Mouse (Mus musculus) neural tube, embryonic 15.5 days (tissue): Measurements from ENCODE around the gene Tmem243. TPM values are rescaled to one million over a fixed set of nuclear protein-coding genes. Genes with fewer than 3 reads are reported as not detected.
A peak's percentile ranks its signal among the peaks of the same experiment; 100 is the strongest.
"Not testable (repeated sequence)": the region's sequence is repeated elsewhere in the genome, so short reads cannot be mapped to it uniquely, and the experiment has no call there.

Experiments
- ATAC-seq: fragments of 200-750 bp; cut with Nextera tagmentation; 2 replicates; pipeline ENCODE4 v1.8.0; 2017; ENCODE audit warnings: mild to moderate bottlenecking, moderate TSS enrichment, moderate library complexity; ENCODE audit not compliant: low FRiP score
- H3K27ac ChIP-seq: fragments of 300-500 bp; sonication (generic); replicated peaks from 2 replicates; pipeline ENCODE4 v1.5.1; 2015; ENCODE audit warnings: mild to moderate bottlenecking, inconsistent platforms
- H3K27me3 ChIP-seq: fragments of 300-500 bp; sonication (generic); replicated peaks from 2 replicates; pipeline ENCODE4 v1.6.1; 2015; ENCODE audit warnings: inconsistent platforms
- H3K36me3 ChIP-seq: fragments of 300-500 bp; sonication (generic); 2 replicates; pipeline ENCODE4 v1.6.1; 2015; ENCODE audit warnings: inconsistent platforms
- H3K4me1 ChIP-seq: fragments of 300-500 bp; sonication (generic); 2 replicates; pipeline ENCODE4 v1.6.1; 2015; ENCODE audit warnings: inconsistent platforms
- H3K4me2 ChIP-seq: fragments of 300-500 bp; sonication (generic); 2 replicates; pipeline ENCODE4 v1.6.1; 2015; ENCODE audit warnings: inconsistent platforms, mild to moderate bottlenecking, moderate library complexity
- H3K4me3 ChIP-seq: fragments of 300-500 bp; sonication (generic); replicated peaks from 2 replicates; pipeline ENCODE4 v1.5.1; 2015; ENCODE audit warnings: mild to moderate bottlenecking, inconsistent platforms
- H3K9ac ChIP-seq: fragments of 300-500 bp; sonication (generic); replicated peaks from 2 replicates; pipeline ENCODE4 v1.6.1; 2015; ENCODE audit warnings: mild to moderate bottlenecking, inconsistent platforms
- H3K9me3 ChIP-seq: fragments of 300-500 bp; sonication (generic); replicated peaks from 2 replicates; pipeline ENCODE4 v1.6.1; 2016; ENCODE audit warnings: inconsistent platforms
- WGBS: fragments of 180-500 bp; shearing (Covaris S2); methylation state at CpG from one replicate; pipeline ENCODE4 v1.1.7; 2015; ENCODE audit warnings: mixed read lengths; 5-methylcytosine and 5-hydroxymethylcytosine counted together
- polyA plus RNA-seq: library from polyadenylated mRNA; unstranded; fragments of >200 nt; fragmentation: Nextera tagmentation; extraction: Ambion mirVana; gene quantifications from 2 replicates; pipeline ENCODE4 v1.2.1, GENCODE M21; 2015

The Tmem243 gene
- polyA plus RNA-seq, 1 experiment from 2014 or later = 11.5 TPM

GRCm38 (mm10) chr5:9157336-9157735 lies 56.9 kb downstream of the Tmem243 start:
- Histone ChIP-seq H3K4me2 (no peak overlapping the region), H3K27ac (no peak overlapping the region), H3K9me3 (no peaks in the 10 kb centered on the region), H3K9ac (no peak overlapping the region), H3K4me3 (no peak overlapping the region), H3K4me1 (peaks cover 18% of the 10 kb centered on the region), H3K36me3 (no peaks in the 10 kb centered on the region), H3K27me3 (no peaks in the 10 kb centered on the region)
- 80% methylated on average over 1 of the region's 1 CpGs for WGBS
- no peak for ATAC-seq

- peak overlapping the region; percentile 85 for H3K4me3 ChIP-seq
- under 1% methylated on average over 46 of the region's 55 CpGs for WGBS
- H3K9me3 ChIP-seq = no peaks in the 10 kb centered on the region
- peak overlapping the region; percentile 62 for H3K4me2 ChIP-seq
- H3K4me1 ChIP-seq = peaks cover 22% of the 10 kb centered on the region
- H3K27me3 ChIP-seq = no peaks in the 10 kb centered on the region
- H3K27ac ChIP-seq = peak overlapping the region; percentile 100
- H3K9ac ChIP-seq = peak overlapping the region; percentile 97
- no peaks in the 10 kb centered on the region for H3K36me3 ChIP-seq
- peak; percentile 81 for ATAC-seq
These were observed 60.5 kb downstream of the Tmem243 start for GRCm38 (mm10) chr5:9160831-9161455.

- peak; percentile 96 for ATAC-seq
- no peaks in the 10 kb centered on the region for H3K9me3 ChIP-seq
- peak within 1 kb of the TSS; percentile 62 for H3K4me2 ChIP-seq
- H3K27me3 ChIP-seq = no peaks in the 10 kb centered on the region
- H3K4me3 ChIP-seq = peak within 1 kb of the TSS; percentile 85
- no peaks in the 10 kb centered on the region for H3K36me3 ChIP-seq
- H3K27ac ChIP-seq = peak within 1 kb of the TSS; percentile 100
- H3K9ac ChIP-seq = peak within 1 kb of the TSS; percentile 97
- under 1% methylated on average over 60 of the region's 64 CpGs for WGBS
- H3K4me1 ChIP-seq = peaks cover 22% of the 10 kb centered on the region
These were observed 61.1 kb downstream of the Tmem243 start, which contains the start of gene Dmtf1 for GRCm38 (mm10) chr5:9161456-9162041. Gene Dmtf1, minus strand, starts transcription at chr5:9161776.

DNA sequence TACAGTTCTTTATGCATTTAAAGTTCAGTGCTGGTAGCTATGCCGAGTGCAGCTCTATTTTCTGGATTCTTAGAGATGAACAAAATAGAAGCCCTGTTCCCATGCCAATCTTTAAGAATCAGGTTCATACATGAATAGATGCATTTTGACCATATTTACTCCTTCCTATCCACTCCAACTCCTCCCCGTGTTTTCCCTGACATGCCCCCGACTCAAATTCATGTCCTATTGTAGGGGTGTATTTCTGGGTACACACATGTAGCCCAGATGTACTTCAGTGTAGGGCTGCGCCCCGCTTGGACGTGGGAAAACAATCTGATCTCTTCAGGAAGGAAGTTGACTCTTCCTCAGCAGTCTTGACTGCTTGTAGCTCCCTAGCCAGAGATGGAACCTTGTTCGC lies 61.6 kb downstream of the Tmem243 start:
- Histone ChIP-seq H3K27me3 (no peaks in the 10 kb centered on the region), H3K4me1 (peaks cover 18% of the 10 kb centered on the region)

GRCm38 (mm10) chr5:9163411-9163810 lies 62.9 kb downstream of the Tmem243 start:
- Histone ChIP-seq H3K4me3 (no peak overlapping the region), H3K9ac (no peak overlapping the region)

More for the DNA sequence above, 61.6 kb downstream of the Tmem243 start:
- peak overlapping the region; percentile 100 for H3K27ac ChIP-seq
- no peaks in the 10 kb centered on the region for H3K36me3 ChIP-seq
- peak; percentile 33 for ATAC-seq
- H3K9me3 ChIP-seq = no peaks in the 10 kb centered on the region
- peak overlapping the region; percentile 60 for H3K4me2 ChIP-seq
- H3K4me3 ChIP-seq = peak overlapping the region; percentile 85
- H3K9ac ChIP-seq = peak overlapping the region; percentile 54
- 20% methylated on average over 7 of the region's 7 CpGs for WGBS

GRCm38 (mm10) chr5:9165151-9165550 lies 64.7 kb downstream of the Tmem243 start:
- not testable (repeated sequence) for H3K27me3 ChIP-seq, H3K9ac ChIP-seq, H3K4me1 ChIP-seq, H3K27ac ChIP-seq, H3K9me3 ChIP-seq, H3K4me2 ChIP-seq, H3K36me3 ChIP-seq, ATAC-seq, H3K4me3 ChIP-seq
- 85% methylated on average over 10 of the region's 10 CpGs for WGBS

More at GRCm38 (mm10) chr5:9163411-9163810, 62.9 kb downstream of the Tmem243 start:
- ATAC-seq = no peak
- Histone ChIP-seq H3K27me3 (no peaks in the 10 kb centered on the region), H3K4me2 (no peak overlapping the region), H3K36me3 (no peaks in the 10 kb centered on the region), H3K9me3 (no peaks in the 10 kb centered on the region), H3K4me1 (peaks cover 13% of the 10 kb centered on the region), H3K27ac (no peak overlapping the region)
- WGBS = 94% methylated on average over 3 of the region's 3 CpGs

- no peak for ATAC-seq
- H3K36me3 ChIP-seq = no peaks in the 10 kb centered on the region
- no peak overlapping the region for H3K4me2 ChIP-seq
- no peak overlapping the region for H3K4me3 ChIP-seq
- H3K27me3 ChIP-seq = no peaks in the 10 kb centered on the region
- H3K4me1 ChIP-seq = peaks cover 7% of the 10 kb centered on the region
- 79% methylated on average over 8 of the region's 8 CpGs for WGBS
- H3K9me3 ChIP-seq = no peaks in the 10 kb centered on the region
- no peak overlapping the region for H3K27ac ChIP-seq
- no peak overlapping the region for H3K9ac ChIP-seq
These were observed 65.9 kb downstream of the Tmem243 start for GRCm38 (mm10) chr5:9166366-9166765.

DNA sequence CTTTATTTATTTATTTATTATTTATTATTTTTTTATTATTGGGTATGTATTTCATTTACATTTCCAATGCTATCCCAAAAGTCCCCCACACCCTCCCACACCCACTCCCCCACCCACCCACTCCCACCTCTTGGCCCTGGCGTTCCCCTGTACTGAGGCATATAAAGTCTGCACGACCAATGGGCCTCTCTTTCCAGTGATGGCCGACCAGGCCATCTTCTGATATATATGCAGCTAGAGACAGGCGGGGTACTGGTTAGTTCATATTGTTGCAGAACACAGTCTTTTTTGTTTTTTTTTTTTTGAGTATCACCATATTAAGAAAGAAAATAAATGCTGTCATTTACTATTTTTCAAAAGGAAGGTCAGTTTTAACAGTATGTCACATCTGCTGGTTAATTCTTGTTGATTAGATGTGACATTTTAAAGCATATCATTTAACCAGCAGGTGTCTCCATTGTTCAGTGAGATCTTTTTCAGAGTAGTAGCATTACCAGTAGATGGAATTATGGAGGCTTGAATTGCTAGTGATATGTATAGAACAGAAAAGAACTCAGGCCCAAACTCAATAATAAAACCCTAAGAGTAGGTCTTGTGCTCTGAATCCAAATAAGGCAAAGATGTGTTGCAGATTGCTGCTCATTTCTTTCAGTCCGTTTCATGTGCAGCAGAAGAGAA lies 69.0 kb downstream of the Tmem243 start:
- H3K27ac ChIP-seq, H3K9me3 ChIP-seq, H3K4me2 ChIP-seq, H3K4me3 ChIP-seq, H3K9ac ChIP-seq, H3K36me3 ChIP-seq, H3K27me3 ChIP-seq, H3K4me1 ChIP-seq: not testable (repeated sequence)
- peak; percentile 83 for ATAC-seq
- WGBS = 72% methylated on average over 5 of the region's 5 CpGs

DNA sequence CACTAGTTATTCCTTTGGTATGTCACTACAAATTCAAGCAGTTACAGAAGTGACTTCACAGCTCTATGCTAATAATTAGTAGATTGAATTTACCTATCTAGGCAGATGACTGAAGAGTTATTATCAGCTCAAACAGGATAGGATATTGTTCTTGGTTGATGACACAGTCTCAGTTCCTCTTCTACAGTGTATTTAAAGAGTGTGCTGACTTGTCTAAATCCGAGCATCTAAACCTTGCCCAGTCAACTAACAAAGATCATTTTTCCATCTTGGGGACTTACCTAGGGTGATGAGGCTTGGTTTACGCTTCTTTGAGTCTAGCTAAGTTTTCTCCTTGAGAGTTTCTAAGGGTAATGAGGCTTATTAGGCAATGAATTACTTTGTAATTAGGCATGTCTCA lies 72.8 kb downstream of the Tmem243 start:
- ATAC-seq = no peak
- no peak overlapping the region for H3K27ac ChIP-seq
- H3K9me3 ChIP-seq = no peaks in the 10 kb centered on the region
- H3K27me3 ChIP-seq = no peaks in the 10 kb centered on the region
- no peaks in the 10 kb centered on the region for H3K4me1 ChIP-seq
- H3K9ac ChIP-seq = no peak overlapping the region
- no peak overlapping the region for H3K4me3 ChIP-seq
- no peak overlapping the region for H3K4me2 ChIP-seq
- 81% methylated on average over 2 of the region's 2 CpGs for WGBS
- H3K36me3 ChIP-seq = no peaks in the 10 kb centered on the region

DNA sequence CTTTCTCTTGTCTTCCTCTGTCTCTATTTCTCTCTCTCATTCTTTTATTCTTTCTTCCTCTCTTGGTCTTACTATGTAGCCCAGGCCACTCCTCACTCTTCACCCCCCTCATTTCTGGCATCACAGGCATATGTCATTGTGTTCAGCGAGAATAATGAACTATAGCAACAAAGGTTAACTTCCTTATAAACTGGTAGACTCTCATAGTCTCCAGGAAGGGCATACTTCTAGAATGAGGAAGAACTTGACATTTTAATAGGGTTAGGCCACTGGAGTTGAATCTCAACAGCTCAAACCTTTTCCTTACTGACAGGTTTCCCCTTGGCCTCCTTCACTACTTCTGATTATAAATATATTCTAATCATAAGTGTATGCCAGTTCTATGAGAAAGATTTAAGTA lies 86.0 kb downstream of the Tmem243 start:
- WGBS = 81% methylated on average over 1 of the region's 1 CpGs
- Histone ChIP-seq H3K27me3 (no peaks in the 10 kb centered on the region), H3K9ac (no peak overlapping the region), H3K4me1 (no peaks in the 10 kb centered on the region), H3K4me3 (no peak overlapping the region), H3K9me3 (no peaks in the 10 kb centered on the region), H3K4me2 (no peak overlapping the region), H3K27ac (no peak overlapping the region), H3K36me3 (no peaks in the 10 kb centered on the region)
- no peak for ATAC-seq
